Mouse (Mus musculus) adrenal gland (tissue): ENCODE measurements at regions not wholly inside any gene's neighbourhood (a gene's known extent, or its start where the extent isn't known, plus 50 kb on each side); places are given as distances from the start of the nearest gene placed in this dataset.

ENCODE experiments used
- intact Hi-C: fragments of 180-260 bp; cut with DNase I; formaldehyde crosslinking; loops from one replicate; pipeline ENCODE4 v1.15.1; 2025

DNA sequence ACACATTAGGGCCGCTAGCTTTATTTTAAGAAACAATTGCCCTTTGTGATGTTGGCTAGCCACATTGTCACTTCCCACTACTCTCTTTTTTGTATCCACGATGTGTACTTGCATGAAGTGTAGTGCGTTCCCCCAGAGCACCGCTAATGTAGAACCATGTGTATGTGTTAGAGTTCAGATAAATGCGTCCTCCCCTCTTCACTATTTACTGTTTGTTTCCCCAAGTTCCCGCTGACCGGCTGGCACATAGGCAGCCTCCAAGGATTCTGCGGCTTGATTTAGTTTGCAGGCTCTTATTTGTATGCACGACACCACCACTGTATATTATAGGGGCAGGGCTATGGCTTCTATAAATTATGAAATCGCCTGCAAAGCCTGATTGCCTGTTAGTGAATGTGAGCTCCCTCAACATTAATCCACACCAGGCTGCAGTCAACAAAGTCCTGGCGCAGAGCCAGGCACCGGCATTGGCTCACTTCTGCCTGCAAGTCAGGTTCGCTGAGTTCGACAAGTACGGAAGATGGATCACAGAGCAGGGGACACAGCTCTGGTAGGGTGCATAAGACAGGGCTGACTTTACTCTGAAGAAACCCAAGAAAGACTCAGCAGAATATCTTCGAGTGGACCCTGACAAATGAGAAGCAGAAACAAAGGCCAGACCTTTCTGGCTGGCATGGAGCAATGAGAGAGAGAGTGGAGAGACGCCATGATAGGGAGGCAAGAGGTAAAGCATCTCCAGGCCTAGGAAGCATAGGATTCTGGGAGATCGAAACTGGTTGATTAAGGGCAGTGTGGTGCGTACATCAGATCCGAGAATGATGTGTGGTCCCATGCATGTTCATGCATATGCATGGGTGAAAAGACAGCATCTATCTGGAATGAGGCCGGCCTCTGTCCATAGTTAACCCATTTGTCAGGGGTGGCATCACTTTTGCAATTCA is 85.8 kb upstream of the Pard3b start:
- intact Hi-C loops, result no loop called here

DNA sequence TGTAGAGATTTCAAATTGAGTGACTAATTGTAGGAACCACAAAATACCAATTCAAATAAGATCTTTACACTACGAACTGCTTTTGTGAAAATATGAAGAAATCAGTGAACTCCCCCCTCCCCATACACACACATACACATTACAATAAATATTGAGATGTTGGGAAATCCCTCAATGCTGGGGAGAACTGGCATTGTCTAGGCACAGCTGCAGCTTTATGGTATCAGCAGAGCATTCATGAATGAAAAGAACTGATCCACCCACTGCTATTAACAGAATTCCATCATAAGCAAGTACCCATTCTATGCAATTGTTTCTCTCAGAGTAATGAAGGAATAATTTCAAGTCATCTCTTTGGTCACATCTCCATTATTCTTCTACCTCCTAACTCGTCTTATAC is 79.1 kb upstream of the Pard3b start:
- intact Hi-C loops, result no loop called here

DNA sequence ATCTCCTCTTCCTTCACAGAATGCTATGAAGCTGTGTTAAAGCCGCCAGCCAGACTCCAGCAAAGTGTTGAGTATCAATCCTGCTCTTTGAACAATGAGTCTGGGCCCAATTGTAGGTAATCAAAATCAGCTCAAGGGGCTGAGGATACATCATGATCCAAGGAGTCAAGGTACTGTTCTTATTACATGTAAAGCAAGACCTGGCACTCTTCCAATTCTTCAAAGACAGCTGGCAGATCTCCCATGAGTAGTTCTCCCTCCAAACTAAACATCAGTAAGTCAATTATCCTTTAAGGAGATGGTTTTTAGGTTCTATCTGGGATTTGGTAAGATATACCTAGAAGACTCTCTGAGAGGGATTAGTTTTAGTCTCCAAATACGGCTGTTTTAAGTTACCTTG is 76.5 kb upstream of the Pard3b start:
- intact Hi-C loops, result no loop called here

DNA sequence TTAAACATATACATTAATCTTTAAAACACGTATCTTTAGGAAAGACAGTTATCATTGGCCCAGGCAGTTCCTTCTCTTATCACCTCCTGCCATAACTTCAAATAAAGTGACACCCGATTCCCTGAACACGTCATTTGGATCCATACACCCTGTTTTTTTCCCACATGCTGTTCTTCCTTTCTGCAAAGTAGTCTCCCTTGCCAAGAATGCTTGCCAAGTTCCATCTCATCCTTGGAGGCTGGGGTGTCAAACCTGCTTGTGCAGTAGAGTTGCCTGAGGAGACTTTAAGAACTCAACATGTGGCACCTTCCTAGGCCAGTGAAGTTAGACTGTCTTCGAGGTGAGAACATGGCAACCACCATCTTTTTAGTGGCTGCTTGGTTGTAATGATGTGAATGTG is 73.2 kb upstream of the Pard3b start:
- intact Hi-C loops, result no loop called here

DNA sequence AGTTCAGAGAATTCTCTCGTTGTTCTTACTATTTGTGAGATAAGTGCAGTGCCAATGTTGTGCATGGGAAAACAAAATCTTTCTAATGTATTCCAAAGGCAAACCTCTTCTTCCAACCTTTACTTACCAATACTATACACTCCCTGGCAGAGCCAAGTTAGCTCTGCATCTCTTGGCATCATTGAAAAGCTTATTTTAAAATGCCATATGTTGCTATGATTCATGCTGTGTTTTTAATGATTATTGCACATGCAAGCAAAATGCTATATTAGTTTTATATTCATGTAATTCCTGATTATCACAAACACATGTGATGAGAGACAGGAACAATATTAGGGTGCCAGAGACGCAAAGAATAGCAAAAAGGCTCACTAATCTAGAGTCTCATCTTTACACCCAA is 64.3 kb upstream of the Pard3b start:
- intact Hi-C loops, result no loop called here

DNA sequence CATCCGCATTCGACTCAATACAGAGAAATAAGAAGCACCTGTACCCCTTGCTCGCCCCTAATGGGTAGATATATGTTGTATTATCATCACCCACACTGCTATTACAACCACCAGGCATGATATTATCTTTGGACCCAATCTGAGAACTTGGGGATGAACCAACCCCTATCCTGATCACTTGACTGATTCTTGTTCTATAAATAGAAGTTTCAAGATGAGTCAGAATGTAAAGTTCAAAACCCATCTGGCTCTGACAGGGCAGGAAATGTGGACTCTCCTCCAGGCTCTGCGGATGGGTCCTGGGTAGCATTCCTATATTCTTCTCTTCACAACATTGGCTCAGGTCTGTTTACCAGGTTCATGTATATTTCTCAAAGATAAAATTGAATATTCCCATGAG is 61.9 kb upstream of the Pard3b start:
- intact Hi-C loops, result no loop called here

DNA sequence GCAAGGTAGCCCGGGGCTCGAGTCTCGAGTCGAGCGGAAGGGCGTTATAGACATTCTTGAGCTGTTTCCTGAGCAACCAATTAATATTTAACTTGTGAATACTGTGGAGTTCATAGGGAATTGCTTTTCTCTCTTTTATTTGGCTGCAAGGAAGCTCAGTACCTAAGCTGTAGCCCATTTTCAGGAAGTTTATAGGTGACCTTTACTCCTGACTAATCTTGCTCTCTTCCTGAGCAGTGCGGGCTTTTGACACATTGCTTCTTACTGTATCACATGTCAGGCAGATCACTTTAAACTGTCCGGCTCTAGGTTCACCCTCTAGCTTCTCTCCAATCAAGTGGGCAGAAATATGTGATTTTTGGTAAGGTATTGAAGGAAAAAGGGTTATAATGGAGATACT is 51.4 kb upstream of the Pard3b start:
- intact Hi-C loops, result no loop called here
